Mouse (Mus musculus) frontal cortex, adult (tissue): ENCODE data around the gene Eapp.
"Not testable (repeated sequence)": the region's sequence is repeated elsewhere in the genome, so short reads cannot be mapped to it uniquely, and the experiment has no call there.

ENCODE experiments used
- ATAC-seq: cut with Nextera tagmentation; 2 replicates; pipeline ENCODE4 v1.9.2; 2017; ENCODE audit warnings: mild to moderate bottlenecking, moderate library complexity, mixed read lengths; ENCODE audit not compliant: low TSS enrichment

Gene Eapp

GRCm38 (mm10) chr12:54683182-54683581 lies 12.5 kb downstream of the Eapp start:
- ATAC-seq, result peak; percentile 81

DNA sequence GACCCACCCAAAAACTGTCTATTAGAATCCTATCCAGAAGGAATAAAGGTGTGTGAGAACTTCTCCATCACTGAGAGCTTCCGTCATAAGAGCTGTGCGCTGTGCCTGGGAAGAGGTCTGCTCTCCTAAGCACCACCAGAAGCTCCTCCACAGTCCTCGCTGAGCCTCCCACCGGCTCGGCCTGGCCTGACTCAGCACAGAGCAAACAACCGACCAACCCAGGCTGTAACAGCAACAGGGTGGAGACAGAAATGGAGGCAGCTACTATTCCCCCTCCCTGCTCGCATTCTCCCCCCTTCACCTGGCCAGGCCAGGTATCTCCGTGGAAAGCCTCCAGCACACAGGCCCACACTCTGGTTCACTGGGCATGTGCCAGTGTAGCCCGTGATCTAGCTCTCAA lies 19.0 kb downstream of the Eapp start:
- ATAC-seq, result no peak

DNA sequence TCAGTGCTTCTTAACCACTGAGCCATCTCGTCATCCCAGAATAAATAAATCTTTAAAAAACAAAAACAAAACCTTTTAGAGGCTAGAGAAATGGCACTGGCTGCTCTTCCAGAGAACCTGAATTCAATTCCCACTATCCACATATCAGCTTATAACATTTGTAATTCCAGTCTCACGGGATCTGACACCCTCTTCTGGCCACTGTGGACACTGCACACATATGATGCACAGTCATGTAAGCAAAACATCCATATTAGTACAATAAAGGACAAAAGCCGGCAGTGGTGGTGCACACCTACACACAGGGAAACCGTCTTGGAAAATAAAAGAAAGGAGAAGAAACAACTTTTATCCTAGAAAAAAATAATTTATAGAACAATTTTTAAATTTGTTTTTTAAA lies 20.3 kb downstream of the Eapp start:
- ATAC-seq, result no peak

- ATAC-seq, result no peak
These were observed 24.4 kb downstream of the Eapp start for GRCm38 (mm10) chr12:54671262-54671661.

- no peak for ATAC-seq
These were observed 27.6 kb downstream of the Eapp start for GRCm38 (mm10) chr12:54668141-54668540.

GRCm38 (mm10) chr12:54665526-54665925 lies 30.2 kb downstream of the Eapp start:
- no peak for ATAC-seq

DNA sequence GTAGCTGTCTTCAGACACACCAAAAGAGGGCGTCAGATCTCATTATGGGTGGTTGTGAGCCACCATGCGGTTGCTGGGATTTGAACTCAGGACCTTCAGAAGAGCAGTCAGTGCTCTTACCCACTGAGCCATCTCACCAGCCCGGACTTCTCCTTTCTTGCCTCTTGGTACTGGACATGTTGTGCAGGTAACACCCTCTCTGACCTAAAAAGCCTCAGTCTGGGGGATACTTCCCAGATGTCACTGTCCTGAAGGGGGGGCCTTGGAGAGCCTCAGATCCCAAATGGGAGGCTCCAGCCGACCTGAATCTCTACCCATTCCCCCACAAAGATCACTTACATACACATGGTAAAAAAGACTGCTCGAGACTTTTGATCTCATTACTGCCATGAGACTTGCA lies 34.2 kb downstream of the Eapp start:
- not testable (repeated sequence) for ATAC-seq

DNA sequence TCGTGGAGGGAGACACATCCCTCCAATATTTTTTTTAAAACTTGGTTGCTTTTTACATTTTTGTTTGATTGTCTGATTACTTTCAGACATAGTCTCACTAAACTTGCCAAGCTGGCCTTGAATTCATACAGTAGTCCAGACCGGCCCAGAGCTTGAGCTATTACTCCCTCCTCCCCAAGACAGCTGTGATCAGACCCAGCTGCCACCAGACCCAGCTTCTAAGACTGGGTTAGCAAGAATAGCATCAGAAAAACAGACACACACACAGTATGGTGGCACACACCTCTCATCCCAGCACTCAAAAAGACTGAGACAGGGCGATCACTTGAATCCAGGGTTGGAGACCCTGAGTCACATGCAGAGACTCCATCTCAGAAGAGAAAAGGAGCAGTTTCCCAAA lies 35.8 kb downstream of the Eapp start:
- ATAC-seq, result no peak

- ATAC-seq, result no peak
These were observed 37.1 kb downstream of the Eapp start for GRCm38 (mm10) chr12:54658425-54659092.

- no peak for ATAC-seq
These were observed 37.7 kb downstream of the Eapp start for GRCm38 (mm10) chr12:54657951-54658350.

- ATAC-seq, result no peak
These were observed 38.5 kb downstream of the Eapp start for GRCm38 (mm10) chr12:54657226-54657625.

- ATAC-seq, result peak; percentile 96
These were observed 39.1 kb downstream of the Eapp start, which contains the start of gene Sptssa for GRCm38 (mm10) chr12:54656396-54657171. Gene Sptssa, minus strand, starts transcription at chr12:54656573.

DNA sequence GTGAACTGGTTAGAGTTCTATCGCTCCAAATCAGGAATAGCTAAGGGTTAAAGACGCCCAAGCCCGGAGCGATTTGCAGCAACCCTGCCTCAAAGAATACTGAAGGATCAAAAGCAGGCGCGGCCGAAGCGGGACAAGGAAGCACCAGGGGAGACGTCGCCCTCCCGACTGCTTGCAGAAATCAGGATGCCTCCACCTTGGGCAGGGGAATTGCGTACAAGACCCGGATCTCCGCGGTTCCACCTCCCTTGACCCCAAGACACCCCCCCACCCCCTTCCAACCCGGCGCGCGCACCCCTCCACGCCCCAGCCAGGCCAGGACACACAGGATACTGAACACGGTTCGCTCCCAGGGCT lies 39.7 kb downstream of the Eapp start:
- peak; percentile 15; the same call in 1 of the 2 replicates for ATAC-seq

DNA sequence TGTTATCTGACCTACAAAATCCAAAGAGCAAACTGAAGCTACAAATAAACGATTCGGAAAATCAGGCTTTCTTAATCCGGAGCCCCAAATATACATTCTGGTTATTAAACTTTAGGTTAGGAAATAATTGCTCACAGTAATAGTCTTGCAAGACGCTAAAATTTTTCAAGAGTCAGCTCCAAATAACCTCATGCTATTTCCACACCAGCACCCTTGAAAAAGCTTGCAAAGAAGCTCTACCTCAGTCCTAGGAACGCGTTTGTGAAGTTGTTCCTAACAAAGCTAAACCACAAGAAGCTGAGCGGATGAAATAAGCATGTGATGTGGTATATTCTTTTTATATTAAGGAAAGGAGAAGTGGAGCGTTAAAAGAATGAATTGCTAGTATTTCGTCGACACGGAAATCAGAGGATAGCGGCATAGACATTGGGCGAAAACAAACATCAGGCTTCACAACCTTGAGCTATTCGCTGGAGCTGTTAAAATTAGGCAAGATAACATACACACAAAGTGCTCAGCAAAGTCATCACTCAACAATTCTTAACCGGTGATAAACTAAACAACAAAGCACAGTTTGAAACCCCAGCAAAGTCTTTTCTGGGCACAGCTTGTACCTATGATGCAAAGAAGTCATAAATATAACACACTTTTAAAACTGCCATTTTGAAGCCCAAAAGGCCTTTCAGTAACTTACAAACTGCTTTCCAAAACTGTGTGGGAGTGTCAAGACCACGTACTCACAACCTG lies 40.2 kb downstream of the Eapp start:
- no peak for ATAC-seq

DNA sequence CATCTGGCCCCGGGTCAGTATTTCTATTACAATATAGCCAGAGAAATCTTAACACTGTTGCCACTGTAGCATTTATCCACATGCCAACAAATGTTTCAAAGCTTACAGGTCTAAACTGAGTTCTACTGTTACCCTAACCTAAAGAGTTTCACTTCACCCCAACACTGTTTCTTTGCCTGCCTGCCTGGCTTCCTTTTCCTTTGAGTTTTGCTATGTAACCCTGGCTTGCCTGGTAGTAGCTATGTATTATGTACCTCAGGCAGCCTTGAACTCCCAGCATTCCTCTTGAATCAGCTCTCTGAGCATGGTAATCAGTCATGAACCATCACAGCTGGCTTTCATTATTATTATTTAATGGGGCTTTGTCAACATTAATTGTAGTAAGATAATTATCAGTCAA lies 41.0 kb downstream of the Eapp start:
- no peak for ATAC-seq

- ATAC-seq, result no peak
These were observed 41.6 kb downstream of the Eapp start for GRCm38 (mm10) chr12:54654141-54654540.

- ATAC-seq, result no peak
These were observed 43.4 kb downstream of the Eapp start for GRCm38 (mm10) chr12:54652346-54652745.

GRCm38 (mm10) chr12:54651820-54652219 lies 43.9 kb downstream of the Eapp start:
- ATAC-seq, result no peak

DNA sequence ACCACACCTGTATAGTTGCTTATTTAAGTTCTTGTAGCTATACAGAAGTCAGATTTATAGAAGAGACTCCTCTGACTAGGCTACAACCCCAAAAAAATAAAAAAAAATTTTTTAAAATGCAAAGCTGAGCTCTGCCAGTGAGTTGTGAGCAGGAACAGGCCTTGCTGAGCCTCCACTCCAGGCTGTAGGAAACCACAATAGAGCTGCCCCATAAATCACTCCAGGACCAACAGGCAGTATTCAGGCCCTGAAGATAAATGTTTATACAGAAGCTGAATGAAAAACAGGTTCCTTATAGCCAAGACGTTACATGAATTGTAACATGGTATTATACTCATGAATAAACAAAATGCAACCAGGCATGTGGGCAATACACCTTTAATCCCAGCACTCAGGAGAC lies 44.5 kb downstream of the Eapp start:
- ATAC-seq, result no peak

DNA sequence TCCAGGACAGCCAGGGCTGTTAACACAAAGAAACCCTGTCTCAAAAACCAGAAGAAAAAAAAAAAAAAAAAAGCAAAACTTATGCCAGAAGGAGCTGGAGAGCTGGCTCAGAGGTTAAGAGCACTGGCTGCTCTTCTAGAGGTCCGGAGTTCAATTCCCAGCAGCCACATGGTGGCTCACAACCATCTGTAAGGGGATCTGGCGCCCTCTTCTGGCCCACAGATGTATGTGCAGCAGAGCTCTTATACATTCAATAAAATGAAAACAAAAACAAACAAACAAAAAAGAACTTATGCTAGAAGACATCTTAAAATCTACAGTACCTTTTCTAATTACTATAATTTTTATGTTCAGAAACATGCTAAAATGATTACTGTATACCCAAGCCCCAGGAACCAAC lies 50.8 kb downstream of the Eapp start:
- ATAC-seq, result no peak

DNA sequence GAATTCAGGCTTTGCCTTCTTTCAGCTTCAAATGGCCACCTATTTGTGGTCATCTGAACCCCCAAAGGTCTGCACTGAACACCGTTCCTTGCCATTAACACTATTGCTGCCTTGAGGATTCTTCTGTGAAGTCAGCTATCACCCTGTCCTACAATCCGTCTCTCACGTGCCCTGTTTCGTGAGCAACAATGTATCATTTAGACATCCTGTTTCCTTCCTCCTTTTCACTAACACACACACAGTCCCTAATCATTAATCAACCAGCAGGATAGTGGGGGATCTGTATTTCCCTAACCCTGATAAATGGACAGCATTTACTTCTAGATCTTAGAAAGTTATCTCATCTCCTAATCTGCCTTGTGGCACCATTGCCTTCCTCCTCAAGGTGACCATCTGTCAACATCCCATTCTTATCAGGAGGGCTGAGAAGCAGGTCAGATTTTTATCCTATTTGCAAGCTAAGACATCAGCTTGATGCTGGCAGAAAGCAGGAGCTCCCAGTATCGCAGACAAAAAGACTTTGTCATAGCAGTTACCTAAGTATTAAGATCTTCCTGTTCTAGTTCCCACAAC lies 52.3 kb downstream of the Eapp start:
- no peak for ATAC-seq

- no peak for ATAC-seq
These were observed 54.3 kb downstream of the Eapp start for GRCm38 (mm10) chr12:54641374-54641773.
